Mouse (Mus musculus) forebrain, embryonic 14.5 days (tissue): Measurements from ENCODE around the gene Aloxe3. TPM values are rescaled to one million over a fixed set of nuclear protein-coding genes. Genes with fewer than 3 reads are reported as not detected.

ENCODE experiments used
- ATAC-seq: fragments of 200-750 bp; cut with Nextera tagmentation; 2 replicates; pipeline ENCODE4 v1.8.0; 2017; ENCODE audit warnings: mild to moderate bottlenecking, moderate library complexity
- DNase-seq: peaks from one replicate; pipeline ENCODE4 v3.0.0-alpha.2; 2015; ENCODE audit warnings: low spot score
- H3K27ac ChIP-seq: fragments of 300-500 bp; sonication (generic); 2 replicates; pipeline ENCODE4 v1.5.1; 2014; ENCODE audit warnings: low read depth, mild to moderate bottlenecking, control low read depth, low read length, moderate library complexity
- H3K27me3 ChIP-seq: fragments of 300-500 bp; sonication (generic); replicated peaks from 2 replicates; pipeline ENCODE4 v1.6.1; 2014; ENCODE audit warnings: low read length, control low read depth, mixed read lengths; ENCODE audit not compliant: control insufficient read depth, insufficient read depth
- H3K36me3 ChIP-seq: fragments of 300-500 bp; sonication (generic); 2 replicates; pipeline ENCODE4 v1.6.1; 2014; ENCODE audit warnings: low read length, control low read depth; ENCODE audit not compliant: control insufficient read depth, insufficient read depth
- H3K4me1 ChIP-seq: fragments of 300-500 bp; sonication (generic); 2 replicates; pipeline ENCODE4 v1.6.1; 2014; ENCODE audit warnings: antibody characterized with exemption, low read length, control low read depth; ENCODE audit not compliant: control insufficient read depth, insufficient read depth
- H3K4me2 ChIP-seq: fragments of 300-500 bp; sonication (generic); 2 replicates; pipeline ENCODE4 v1.6.1; 2014; ENCODE audit warnings: mild to moderate bottlenecking, control low read depth, low read length
- H3K4me3 ChIP-seq: fragments of 300-500 bp; sonication (generic); 2 replicates; pipeline ENCODE4 v1.5.1; 2014; ENCODE audit warnings: low read depth, low read length, control low read depth
- H3K9ac ChIP-seq: fragments of 300-500 bp; sonication (generic); 2 replicates; pipeline ENCODE4 v1.6.1; 2014; ENCODE audit warnings: mild to moderate bottlenecking, low read length, control low read depth, moderate library complexity
- H3K9me3 ChIP-seq: fragments of 300-500 bp; sonication (generic); replicated peaks from 2 replicates; pipeline ENCODE4 v1.6.1; 2016; ENCODE audit warnings: low read length, control low read depth, mixed read lengths; ENCODE audit not compliant: control insufficient read depth
- WGBS: fragments of 180-500 bp; shearing (Covaris S2); extraction: QIAGEN DNeasy Blood & Tissue Kit; methylation state at CpG from one replicate; pipeline ENCODE4 v1.1.7; 2014; 5-methylcytosine and 5-hydroxymethylcytosine counted together
- polyA plus RNA-seq: library from polyadenylated mRNA; unstranded; fragments of >200 nt; fragmentation: Nextera tagmentation; extraction: Ambion mirVana; gene quantifications from 2 replicates; pipeline ENCODE4 v1.2.1, GENCODE M21; 2014

Aloxe3 gene
- polyA plus RNA-seq, 1 experiment from 2014 or later = 0.94 TPM

DNA sequence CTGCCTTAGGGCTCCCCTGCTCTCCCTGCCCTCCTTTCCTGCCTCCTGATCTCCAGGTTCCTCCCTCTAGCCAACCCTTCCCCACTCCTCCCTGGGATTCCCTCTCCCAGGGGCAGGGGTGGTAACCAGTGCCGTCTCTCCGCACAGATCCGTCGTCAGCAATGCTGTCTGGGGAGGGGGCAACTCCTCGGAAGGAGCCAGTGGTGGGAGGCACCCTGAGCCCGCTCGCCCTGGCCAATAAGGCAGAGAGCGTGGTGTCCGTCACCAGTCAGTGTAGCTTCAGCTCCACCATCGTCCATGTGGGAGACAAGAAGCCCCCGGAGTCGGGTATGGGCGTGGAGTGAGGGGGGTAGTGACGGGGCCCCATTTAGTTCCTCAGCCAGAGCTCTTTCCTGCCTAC lies 21.2 kb upstream of the Aloxe3 start:
- Histone ChIP-seq H3K9me3 (no peaks in the 10 kb centered on the region), H3K4me1 (peaks cover 2% of the 10 kb centered on the region), H3K36me3 (peaks cover 86% of the 10 kb centered on the region), H3K27me3 (no peaks in the 10 kb centered on the region), H3K9ac (no peak overlapping the region), H3K4me2 (no peak overlapping the region), H3K27ac (no peak overlapping the region), H3K4me3 (no peak overlapping the region)
- no peak for ATAC-seq
- 89% methylated on average over 14 of the region's 14 CpGs for WGBS
- no peak for DNase-seq

DNA sequence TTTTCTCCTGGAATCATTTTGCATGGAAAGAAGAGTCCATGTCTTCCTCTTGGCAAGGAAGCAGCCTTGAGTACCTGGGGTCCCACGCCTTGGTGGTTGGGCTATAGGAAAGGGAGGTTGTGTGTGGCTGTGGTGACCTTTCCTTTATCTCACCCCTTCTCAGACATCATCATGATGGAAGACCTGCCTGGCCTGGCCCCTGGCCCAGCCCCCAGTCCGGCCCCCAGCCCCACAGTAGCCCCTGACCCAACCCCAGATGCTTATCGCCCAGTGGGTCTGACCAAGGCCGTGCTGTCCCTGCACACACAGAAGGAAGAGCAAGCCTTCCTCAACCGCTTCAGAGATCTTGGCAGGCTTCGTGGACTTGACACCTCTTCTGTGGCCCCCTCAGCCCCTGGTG lies 20.5 kb upstream of the Aloxe3 start:
- ATAC-seq = no peak
- H3K4me2 ChIP-seq = no peak overlapping the region
- H3K4me1 ChIP-seq = no peaks in the 10 kb centered on the region
- 92% methylated on average over 6 of the region's 6 CpGs for WGBS
- no peaks in the 10 kb centered on the region for H3K27me3 ChIP-seq
- H3K9ac ChIP-seq = no peak overlapping the region
- no peaks in the 10 kb centered on the region for H3K9me3 ChIP-seq
- H3K4me3 ChIP-seq = no peak overlapping the region
- peaks cover 88% of the 10 kb centered on the region for H3K36me3 ChIP-seq
- H3K27ac ChIP-seq = no peak overlapping the region
- DNase-seq = no peak

DNA sequence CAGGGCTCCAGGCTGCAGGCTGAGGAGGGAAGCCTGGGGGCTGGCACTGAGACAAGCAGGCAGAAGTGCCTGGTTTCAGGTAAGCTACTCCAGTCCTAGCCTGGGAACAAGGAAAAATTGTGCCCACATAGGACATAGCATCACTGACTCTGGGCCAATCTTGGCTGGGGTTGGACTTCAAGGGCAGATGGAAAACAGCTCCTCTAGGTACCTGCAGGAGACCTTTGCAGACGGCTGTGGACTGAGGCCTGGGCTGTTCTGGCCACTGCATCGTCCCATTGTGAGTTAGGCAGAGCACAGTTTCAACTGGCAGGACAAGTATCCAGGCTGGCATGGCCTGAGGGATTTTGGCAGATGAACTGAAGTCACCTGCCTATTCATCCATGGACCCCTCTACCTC lies 19.9 kb upstream of the Aloxe3 start:
- Histone ChIP-seq H3K36me3 (peaks cover 87% of the 10 kb centered on the region), H3K27me3 (no peaks in the 10 kb centered on the region), H3K9ac (no peak overlapping the region), H3K4me2 (no peak overlapping the region), H3K9me3 (no peaks in the 10 kb centered on the region), H3K4me1 (no peaks in the 10 kb centered on the region), H3K27ac (no peak overlapping the region), H3K4me3 (no peak overlapping the region)
- WGBS = 85% methylated on average over 2 of the region's 2 CpGs
- DNase-seq (no peak), ATAC-seq (no peak)

GRCm38 (mm10) chr11:69106299-69106698 lies 19.4 kb upstream of the Aloxe3 start:
- no peak overlapping the region for H3K4me2 ChIP-seq
- ATAC-seq (no peak), DNase-seq (no peak)
- H3K9ac ChIP-seq = no peak overlapping the region
- H3K9me3 ChIP-seq = no peaks in the 10 kb centered on the region
- H3K36me3 ChIP-seq = peaks cover 82% of the 10 kb centered on the region
- H3K27me3 ChIP-seq = no peaks in the 10 kb centered on the region
- H3K4me3 ChIP-seq = no peak overlapping the region
- H3K4me1 ChIP-seq = no peaks in the 10 kb centered on the region
- WGBS = 91% methylated on average over 11 of the region's 11 CpGs
- no peak overlapping the region for H3K27ac ChIP-seq

- Histone ChIP-seq H3K9ac (no peak overlapping the region), H3K4me2 (no peak overlapping the region), H3K4me3 (no peak overlapping the region), H3K27ac (no peak overlapping the region), H3K36me3 (peaks cover 78% of the 10 kb centered on the region), H3K4me1 (no peaks in the 10 kb centered on the region), H3K27me3 (no peaks in the 10 kb centered on the region), H3K9me3 (no peaks in the 10 kb centered on the region)
- 82% methylated on average over 11 of the region's 11 CpGs for WGBS
- DNase-seq (no peak), ATAC-seq (no peak)
Measured at GRCm38 (mm10) chr11:69106842-69107241, 18.9 kb upstream of the Aloxe3 start.

DNA sequence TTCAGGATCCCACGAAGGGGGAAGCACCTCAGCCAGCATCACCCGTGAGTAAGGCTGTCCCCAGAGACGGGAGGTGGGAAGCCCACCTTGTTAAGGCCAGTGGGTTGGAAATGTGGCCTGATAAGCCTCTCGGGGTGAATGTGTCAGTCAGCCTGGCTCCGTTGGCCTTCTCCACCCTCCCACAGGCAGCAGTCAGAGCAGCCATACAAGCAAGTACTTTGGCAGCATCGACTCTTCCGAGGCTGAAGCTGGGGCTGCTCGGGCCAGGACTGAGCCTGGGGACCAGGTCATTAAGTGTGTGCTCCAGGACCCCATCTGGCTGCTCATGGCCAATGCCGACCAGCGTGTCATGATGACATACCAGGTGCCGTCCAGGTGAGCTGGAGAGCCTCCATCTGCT lies 18.0 kb upstream of the Aloxe3 start:
- H3K27ac ChIP-seq = no peak overlapping the region

DNA sequence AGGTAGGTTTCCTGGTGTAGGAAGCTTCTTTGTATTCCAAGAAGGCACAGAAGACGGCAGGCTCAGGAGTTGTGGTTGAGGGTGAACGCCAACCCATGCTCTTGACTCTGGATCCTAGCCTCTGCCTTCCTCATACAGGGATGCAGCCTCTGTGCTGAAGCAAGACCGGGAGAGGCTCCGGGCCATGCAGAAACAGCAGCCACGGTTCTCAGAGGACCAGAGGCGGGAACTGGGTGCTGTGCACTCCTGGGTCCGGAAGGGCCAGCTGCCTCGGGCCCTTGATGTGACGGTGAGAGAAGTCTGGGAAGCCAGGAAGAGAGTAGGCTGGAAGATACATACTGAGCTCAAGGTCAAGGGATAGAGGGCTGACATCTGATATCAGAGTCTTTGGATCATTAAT lies 17.5 kb upstream of the Aloxe3 start:
- no peak overlapping the region for H3K4me3 ChIP-seq
- H3K27ac ChIP-seq = no peak overlapping the region
- 93% methylated on average over 9 of the region's 9 CpGs for WGBS
- no peak overlapping the region for H3K4me2 ChIP-seq
- no peaks in the 10 kb centered on the region for H3K4me1 ChIP-seq
- H3K9me3 ChIP-seq = no peaks in the 10 kb centered on the region
- H3K27me3 ChIP-seq = no peaks in the 10 kb centered on the region
- no peak overlapping the region for H3K9ac ChIP-seq
- peaks cover 64% of the 10 kb centered on the region for H3K36me3 ChIP-seq
- ATAC-seq = no peak
- no peak for DNase-seq

More for the DNA sequence above, 18.0 kb upstream of the Aloxe3 start:
- Histone ChIP-seq H3K4me2 (no peak overlapping the region), H3K36me3 (peaks cover 70% of the 10 kb centered on the region), H3K27me3 (no peaks in the 10 kb centered on the region), H3K4me3 (no peak overlapping the region), H3K9me3 (no peaks in the 10 kb centered on the region), H3K4me1 (no peaks in the 10 kb centered on the region), H3K9ac (no peak overlapping the region)
- 87% methylated on average over 11 of the region's 11 CpGs for WGBS
- ATAC-seq (no peak), DNase-seq (no peak)

DNA sequence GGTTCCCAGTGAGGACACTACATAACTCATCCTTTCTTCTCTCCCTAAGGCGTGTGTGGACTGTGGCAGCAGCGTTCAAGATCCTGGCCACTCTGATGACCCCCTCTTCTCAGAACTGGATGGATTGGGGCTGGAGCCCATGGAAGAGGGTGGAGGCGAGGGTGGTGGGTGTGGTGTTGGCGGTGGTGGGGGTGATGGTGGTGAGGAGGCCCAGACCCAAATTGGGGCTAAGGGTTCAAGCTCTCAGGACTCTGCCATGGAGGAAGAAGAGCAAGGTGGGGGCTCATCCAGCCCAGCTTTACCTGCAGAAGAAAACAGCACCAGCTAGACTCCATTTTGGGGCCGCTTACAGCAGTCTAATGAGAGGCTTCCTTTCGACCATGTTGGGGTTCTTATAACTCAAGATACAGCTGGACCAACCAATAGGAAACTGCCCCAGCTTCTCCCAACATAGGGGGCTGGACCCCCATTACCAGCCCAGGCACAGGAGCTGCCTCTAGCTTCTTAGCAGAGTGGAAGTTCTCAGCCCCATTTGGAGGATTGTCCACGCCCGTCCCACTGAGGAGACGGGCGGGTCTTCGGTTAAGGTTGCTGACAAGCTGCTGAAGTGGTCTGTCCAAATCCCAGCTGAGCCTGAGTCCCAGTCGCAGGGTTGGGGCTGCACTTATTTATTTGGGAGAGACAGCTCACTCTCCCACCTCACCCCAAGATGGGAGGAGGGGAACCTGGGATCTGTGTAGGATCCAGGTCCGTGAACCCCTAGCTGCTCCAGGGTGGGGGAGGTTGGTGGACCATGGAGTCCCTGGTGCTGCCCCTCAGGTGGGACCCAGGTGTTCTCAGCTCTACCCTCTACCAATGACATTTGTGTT lies 16.4 kb upstream of the Aloxe3 start:
- WGBS = 85% methylated on average over 13 of the region's 13 CpGs
- Histone ChIP-seq H3K36me3 (peaks cover 54% of the 10 kb centered on the region), H3K9me3 (no peaks in the 10 kb centered on the region), H3K4me1 (no peaks in the 10 kb centered on the region), H3K4me2 (no peak overlapping the region), H3K4me3 (no peak overlapping the region), H3K9ac (no peak overlapping the region), H3K27me3 (no peaks in the 10 kb centered on the region), H3K27ac (no peak overlapping the region)
- DNase-seq = no peak
- no peak for ATAC-seq

- peak overlapping the region; percentile 51 for H3K9ac ChIP-seq
- peak; percentile 76 for ATAC-seq
- H3K27ac ChIP-seq = no peak overlapping the region
- peak overlapping the region; percentile 39 for H3K4me3 ChIP-seq
- peak; percentile 91 for DNase-seq
- H3K4me2 ChIP-seq = peak overlapping the region; percentile 49
- no peaks in the 10 kb centered on the region for H3K27me3 ChIP-seq
- peaks cover 42% of the 10 kb centered on the region for H3K36me3 ChIP-seq
- whole genome bisulfite sequencing = under 1% methylated on average over 30 of the region's 30 CpGs
- no peaks in the 10 kb centered on the region for H3K4me1 ChIP-seq
- H3K9me3 ChIP-seq = no peaks in the 10 kb centered on the region
Measured at GRCm38 (mm10) chr11:69110319-69111046, 15.2 kb upstream of the Aloxe3 start.
